Mouse (Mus musculus): Measurements from ENCODE around the gene Tmem236. TPM values are rescaled to one million over a fixed set of nuclear protein-coding genes. Genes with fewer than 3 reads are reported as not detected.

Gene Tmem236
- polyA plus RNA-seq, 1 experiment from 2014 or later: 0.08 TPM

GRCm38 (mm10) chr2:14204308-14204707 is 30.0 kb downstream of the Tmem236 start:
- DNase-seq (ENCODE audit: low spot score): no peak
- 90% methylated on average over 1 of the region's 1 CpGs for WGBS
- H3K36me3 ChIP-seq (ENCODE audit: control insufficient read depth, insufficient read depth, low read length): no peaks in the 10 kb centered on the region

GRCm38 (mm10) chr2:14206798-14207197 is 32.5 kb downstream of the Tmem236 start:
- WGBS: 80% methylated on average over 4 of the region's 4 CpGs
- Histone ChIP-seq H3K36me3 (ENCODE audit: control insufficient read depth, insufficient read depth, low read length) (no peaks in the 10 kb centered on the region), H3K4me3 (ENCODE audit: low read depth, low read length) (no peak overlapping the region), H3K9me3 (ENCODE audit: control insufficient read depth, low read length) (no peaks in the 10 kb centered on the region), H3K4me1 (replicated peaks; ENCODE audit: control insufficient read depth, insufficient read depth, low read length) (no peaks in the 10 kb centered on the region), H3K27me3 (ENCODE audit: control insufficient read depth, insufficient read depth, low read length) (no peaks in the 10 kb centered on the region), H3K9ac (ENCODE audit: low read depth, low read length) (no peak overlapping the region), H3K4me2 (replicated peaks; ENCODE audit: low read depth, low read length) (no peak overlapping the region), H3K27ac (ENCODE audit: low read depth, low read length) (no peak overlapping the region)
- ATAC-seq (ENCODE audit: low FRiP score) (no peak), DNase-seq (ENCODE audit: low spot score) (no peak)

More at GRCm38 (mm10) chr2:14204308-14204707, 30.0 kb downstream of the Tmem236 start:
- no peak overlapping the region for H3K9ac ChIP-seq (ENCODE audit: low read depth, low read length)
- no peak for ATAC-seq (ENCODE audit: low FRiP score)
- H3K4me1 ChIP-seq (replicated peaks; ENCODE audit: control insufficient read depth, insufficient read depth, low read length): no peaks in the 10 kb centered on the region
- no peaks in the 10 kb centered on the region for H3K9me3 ChIP-seq (ENCODE audit: control insufficient read depth, low read length)
- no peak overlapping the region for H3K4me2 ChIP-seq (replicated peaks; ENCODE audit: low read depth, low read length)
- H3K27ac ChIP-seq (ENCODE audit: low read depth, low read length): no peak overlapping the region
- no peaks in the 10 kb centered on the region for H3K27me3 ChIP-seq (ENCODE audit: control insufficient read depth, insufficient read depth, low read length)
- no peak overlapping the region for H3K4me3 ChIP-seq (ENCODE audit: low read depth, low read length)

GRCm38 (mm10) chr2:14210731-14211130 is 36.4 kb downstream of the Tmem236 start:
- WGBS: 91% methylated on average over 1 of the region's 1 CpGs
- Histone ChIP-seq H3K27ac (ENCODE audit: low read depth, low read length) (no peak overlapping the region), H3K9me3 (ENCODE audit: control insufficient read depth, low read length) (no peaks in the 10 kb centered on the region), H3K27me3 (ENCODE audit: control insufficient read depth, insufficient read depth, low read length) (no peaks in the 10 kb centered on the region), H3K4me1 (replicated peaks; ENCODE audit: control insufficient read depth, insufficient read depth, low read length) (no peaks in the 10 kb centered on the region), H3K4me2 (replicated peaks; ENCODE audit: low read depth, low read length) (no peak overlapping the region), H3K36me3 (ENCODE audit: control insufficient read depth, insufficient read depth, low read length) (no peaks in the 10 kb centered on the region), H3K9ac (ENCODE audit: low read depth, low read length) (no peak overlapping the region), H3K4me3 (ENCODE audit: low read depth, low read length) (no peak overlapping the region)
- DNase-seq (ENCODE audit: low spot score) (no peak), ATAC-seq (ENCODE audit: low FRiP score) (no peak)

GRCm38 (mm10) chr2:14211606-14212005 is 37.3 kb downstream of the Tmem236 start:
- no peak overlapping the region for H3K27ac ChIP-seq (ENCODE audit: low read depth, low read length)
- H3K9ac ChIP-seq (ENCODE audit: low read depth, low read length): no peak overlapping the region
- no peaks in the 10 kb centered on the region for H3K27me3 ChIP-seq (ENCODE audit: control insufficient read depth, insufficient read depth, low read length)
- H3K4me3 ChIP-seq (ENCODE audit: low read depth, low read length): no peak overlapping the region
- H3K4me1 ChIP-seq (replicated peaks; ENCODE audit: control insufficient read depth, insufficient read depth, low read length): no peaks in the 10 kb centered on the region
- DNase-seq (ENCODE audit: low spot score) (no peak), ATAC-seq (ENCODE audit: low FRiP score) (no peak)
- no peaks in the 10 kb centered on the region for H3K9me3 ChIP-seq (ENCODE audit: control insufficient read depth, low read length)
- H3K36me3 ChIP-seq (ENCODE audit: control insufficient read depth, insufficient read depth, low read length): no peaks in the 10 kb centered on the region
- no peak overlapping the region for H3K4me2 ChIP-seq (replicated peaks; ENCODE audit: low read depth, low read length)

GRCm38 (mm10) chr2:14214764-14215163 is 40.4 kb downstream of the Tmem236 start:
- WGBS: 23% methylated on average over 3 of the region's 3 CpGs
- H3K4me2 ChIP-seq (replicated peaks; ENCODE audit: low read depth, low read length): no peak overlapping the region
- no peaks in the 10 kb centered on the region for H3K4me1 ChIP-seq (replicated peaks; ENCODE audit: control insufficient read depth, insufficient read depth, low read length)
- peak; percentile 5 for DNase-seq (ENCODE audit: low spot score)
- no peaks in the 10 kb centered on the region for H3K36me3 ChIP-seq (ENCODE audit: control insufficient read depth, insufficient read depth, low read length)
- H3K9me3 ChIP-seq (ENCODE audit: control insufficient read depth, low read length): no peaks in the 10 kb centered on the region
- H3K9ac ChIP-seq (ENCODE audit: low read depth, low read length): no peak overlapping the region
- no peak overlapping the region for H3K4me3 ChIP-seq (ENCODE audit: low read depth, low read length)
- no peak overlapping the region for H3K27ac ChIP-seq (ENCODE audit: low read depth, low read length)
- peak; percentile 70; the same call in 1 of the 2 replicates for ATAC-seq (ENCODE audit: low FRiP score)
- H3K27me3 ChIP-seq (ENCODE audit: control insufficient read depth, insufficient read depth, low read length): no peaks in the 10 kb centered on the region

- no peak for ATAC-seq (ENCODE audit: low FRiP score)
- no peak overlapping the region for H3K4me2 ChIP-seq (replicated peaks; ENCODE audit: low read depth, low read length)
- H3K4me1 ChIP-seq (replicated peaks; ENCODE audit: control insufficient read depth, insufficient read depth, low read length): no peaks in the 10 kb centered on the region
- no peaks in the 10 kb centered on the region for H3K9me3 ChIP-seq (ENCODE audit: control insufficient read depth, low read length)
- no peaks in the 10 kb centered on the region for H3K36me3 ChIP-seq (ENCODE audit: control insufficient read depth, insufficient read depth, low read length)
- 87% methylated on average over 3 of the region's 3 CpGs for WGBS
- H3K4me3 ChIP-seq (ENCODE audit: low read depth, low read length): no peak overlapping the region
- H3K27ac ChIP-seq (ENCODE audit: low read depth, low read length): no peak overlapping the region
- no peak for DNase-seq (ENCODE audit: low spot score)
- no peaks in the 10 kb centered on the region for H3K27me3 ChIP-seq (ENCODE audit: control insufficient read depth, insufficient read depth, low read length)
- H3K9ac ChIP-seq (ENCODE audit: low read depth, low read length): no peak overlapping the region
Observed at GRCm38 (mm10) chr2:14216653-14217052, 42.3 kb downstream of the Tmem236 start.

- Histone ChIP-seq H3K4me3 (ENCODE audit: low read depth, low read length) (no peak overlapping the region), H3K27me3 (ENCODE audit: control insufficient read depth, insufficient read depth, low read length) (no peaks in the 10 kb centered on the region), H3K36me3 (ENCODE audit: control insufficient read depth, insufficient read depth, low read length) (no peaks in the 10 kb centered on the region), H3K9me3 (ENCODE audit: control insufficient read depth, low read length) (no peaks in the 10 kb centered on the region), H3K9ac (ENCODE audit: low read depth, low read length) (no peak overlapping the region), H3K4me2 (replicated peaks; ENCODE audit: low read depth, low read length) (no peak overlapping the region), H3K4me1 (replicated peaks; ENCODE audit: control insufficient read depth, insufficient read depth, low read length) (no peaks in the 10 kb centered on the region), H3K27ac (ENCODE audit: low read depth, low read length) (no peak overlapping the region)
- ATAC-seq (ENCODE audit: low FRiP score): no peak
- 75% methylated on average over 6 of the region's 6 CpGs for WGBS
- no peak for DNase-seq (ENCODE audit: low spot score)
Observed at GRCm38 (mm10) chr2:14218126-14218525, 43.8 kb downstream of the Tmem236 start.

GRCm38 (mm10) chr2:14224387-14224786 is 50.1 kb downstream of the Tmem236 start:
- Histone ChIP-seq H3K4me2 (replicated peaks; ENCODE audit: low read depth, low read length) (no peak overlapping the region), H3K4me1 (replicated peaks; ENCODE audit: control insufficient read depth, insufficient read depth, low read length) (no peaks in the 10 kb centered on the region), H3K36me3 (ENCODE audit: control insufficient read depth, insufficient read depth, low read length) (no peaks in the 10 kb centered on the region), H3K9me3 (ENCODE audit: control insufficient read depth, low read length) (no peaks in the 10 kb centered on the region), H3K27ac (ENCODE audit: low read depth, low read length) (no peak overlapping the region), H3K9ac (ENCODE audit: low read depth, low read length) (no peak overlapping the region), H3K4me3 (ENCODE audit: low read depth, low read length) (no peak overlapping the region), H3K27me3 (ENCODE audit: control insufficient read depth, insufficient read depth, low read length) (no peaks in the 10 kb centered on the region)
- no peak for DNase-seq (ENCODE audit: low spot score)
- no peak for ATAC-seq (ENCODE audit: low FRiP score)
- 84% methylated on average over 3 of the region's 4 CpGs for WGBS

- 85% methylated on average over 6 of the region's 6 CpGs for WGBS
- Histone ChIP-seq H3K9me3 (ENCODE audit: control insufficient read depth, low read length) (no peaks in the 10 kb centered on the region), H3K4me1 (replicated peaks; ENCODE audit: control insufficient read depth, insufficient read depth, low read length) (no peaks in the 10 kb centered on the region), H3K27ac (ENCODE audit: low read depth, low read length) (no peak overlapping the region), H3K9ac (ENCODE audit: low read depth, low read length) (no peak overlapping the region), H3K4me3 (ENCODE audit: low read depth, low read length) (no peak overlapping the region), H3K36me3 (ENCODE audit: control insufficient read depth, insufficient read depth, low read length) (no peaks in the 10 kb centered on the region), H3K27me3 (ENCODE audit: control insufficient read depth, insufficient read depth, low read length) (no peaks in the 10 kb centered on the region), H3K4me2 (replicated peaks; ENCODE audit: low read depth, low read length) (no peak overlapping the region)
- no peak for DNase-seq (ENCODE audit: low spot score)
- no peak for ATAC-seq (ENCODE audit: low FRiP score)
Observed at GRCm38 (mm10) chr2:14228495-14228894, 54.2 kb downstream of the Tmem236 start.
